Mouse (Mus musculus) cortical plate, adult 2 months (tissue): ENCODE data around the gene Faap100.

Experiments used
- CTCF ChIP-seq: fragments of 200-500 bp; IDR thresholded peaks from 2 replicates; pipeline ENCODE4 v1.5.1; 2011; ENCODE audit warnings: mild to moderate bottlenecking, control low read depth, low read length; ENCODE audit not compliant: insufficient read depth; ENCODE audit errors: extremely low read depth
- POLR2A ChIP-seq: fragments of 200-500 bp; IDR thresholded peaks from 2 replicates; pipeline ENCODE4 v1.6.1; 2011; ENCODE audit warnings: mild to moderate bottlenecking, low read length, control low read depth; ENCODE audit not compliant: insufficient read depth; ENCODE audit errors: extremely low read depth

DNA sequence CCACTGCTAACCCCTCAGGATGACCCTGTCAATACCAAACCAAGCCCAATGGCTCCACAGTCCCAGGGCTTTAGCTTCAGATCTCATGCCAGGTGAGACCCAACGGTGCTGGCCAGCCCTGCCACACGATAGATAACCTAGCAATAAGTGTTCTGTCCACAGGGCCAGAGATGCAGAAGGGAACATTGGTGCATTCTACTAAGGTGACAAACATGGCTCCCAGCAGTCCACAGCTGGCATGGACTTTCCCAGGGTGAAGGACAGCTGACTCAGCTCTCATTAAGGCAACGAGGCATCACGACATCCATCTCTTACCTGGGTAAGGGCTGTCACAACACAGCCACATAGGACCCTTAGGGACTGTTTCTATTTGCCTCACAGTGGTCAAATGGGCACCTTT, 2.6 kb upstream of the Faap100 start:
- TF ChIP-seq CTCF (no peak), POLR2A (no peak)
